Mouse (Mus musculus): ENCODE measurements around the gene Eif6. TPM values are rescaled to one million over a fixed set of nuclear protein-coding genes. Genes with fewer than 3 reads are reported as not detected.
"Not testable (repeated sequence)": the region's sequence is repeated elsewhere in the genome, so short reads cannot be mapped to it uniquely, and the experiment has no call there.

The Eif6 gene
- polyA plus RNA-seq, 1 experiment from 2014 or later = 132 TPM

GRCm38 (mm10) chr2:155832087-155832486 is 5.4 kb upstream of the Eif6 start:
- not testable (repeated sequence) for H3K9me3 ChIP-seq (ENCODE audit: control insufficient read depth, low read length)

GRCm38 (mm10) chr2:155831302-155831701 is 4.6 kb upstream of the Eif6 start:
- Histone ChIP-seq H3K36me3 (replicated peaks; ENCODE audit: control insufficient read depth, insufficient read depth) (no peaks in the 10 kb centered on the region), H3K4me1 (replicated peaks; ENCODE audit: control insufficient read depth, insufficient read depth, low read length) (peaks cover 10% of the 10 kb centered on the region), H3K27ac (no peak overlapping the region), H3K9ac (no peak overlapping the region), H3K4me3 (replicated peaks; ENCODE audit: low read length) (no peak overlapping the region), H3K4me2 (replicated peaks) (no peak overlapping the region), H3K9me3 (ENCODE audit: control insufficient read depth, low read length) (no peaks in the 10 kb centered on the region), H3K27me3 (ENCODE audit: control insufficient read depth, insufficient read depth, low read length) (no peaks in the 10 kb centered on the region)
- DNase-seq (ENCODE audit: low spot score) = no peak
- no peak for ATAC-seq (ENCODE audit: low FRiP score)
- 75% methylated on average over 9 of the region's 9 CpGs for WGBS

More at GRCm38 (mm10) chr2:155832087-155832486, 5.4 kb upstream of the Eif6 start:
- not testable (repeated sequence) for H3K36me3 ChIP-seq (replicated peaks; ENCODE audit: control insufficient read depth, insufficient read depth); ATAC-seq (ENCODE audit: low FRiP score); H3K9ac ChIP-seq; H3K4me2 ChIP-seq (replicated peaks); H3K27me3 ChIP-seq (ENCODE audit: control insufficient read depth, insufficient read depth, low read length); DNase-seq (ENCODE audit: low spot score); H3K4me3 ChIP-seq (replicated peaks; ENCODE audit: low read length); H3K27ac ChIP-seq; H3K4me1 ChIP-seq (replicated peaks; ENCODE audit: control insufficient read depth, insufficient read depth, low read length)
- WGBS = 74% methylated on average over 1 of the region's 1 CpGs

GRCm38 (mm10) chr2:155830841-155831240 is 4.1 kb upstream of the Eif6 start:
- H3K4me2 ChIP-seq (replicated peaks) = no peak overlapping the region
- H3K27ac ChIP-seq = no peak overlapping the region
- H3K27me3 ChIP-seq (ENCODE audit: control insufficient read depth, insufficient read depth, low read length) = no peaks in the 10 kb centered on the region
- H3K4me3 ChIP-seq (replicated peaks; ENCODE audit: low read length) = no peak overlapping the region
- H3K36me3 ChIP-seq (replicated peaks; ENCODE audit: control insufficient read depth, insufficient read depth) = no peaks in the 10 kb centered on the region
- H3K9me3 ChIP-seq (ENCODE audit: control insufficient read depth, low read length) = no peaks in the 10 kb centered on the region
- 93% methylated on average over 8 of the region's 8 CpGs for WGBS
- ATAC-seq (ENCODE audit: low FRiP score) (no peak), DNase-seq (ENCODE audit: low spot score) (no peak)
- no peak overlapping the region for H3K9ac ChIP-seq
- H3K4me1 ChIP-seq (replicated peaks; ENCODE audit: control insufficient read depth, insufficient read depth, low read length) = peaks cover 11% of the 10 kb centered on the region

GRCm38 (mm10) chr2:155825904-155826629 is 658 bp downstream of the Eif6 start:
- Histone ChIP-seq H3K4me2 (replicated peaks) (peak overlapping the region; percentile 86), H3K27me3 (ENCODE audit: control insufficient read depth, insufficient read depth, low read length) (no peaks in the 10 kb centered on the region), H3K9me3 (ENCODE audit: control insufficient read depth, low read length) (no peaks in the 10 kb centered on the region), H3K4me1 (replicated peaks; ENCODE audit: control insufficient read depth, insufficient read depth, low read length) (peaks cover 14% of the 10 kb centered on the region), H3K27ac (peak overlapping the region; percentile 65), H3K4me3 (replicated peaks; ENCODE audit: low read length) (peak overlapping the region; percentile 76), H3K9ac (peak overlapping the region; percentile 64), H3K36me3 (replicated peaks; ENCODE audit: control insufficient read depth, insufficient read depth) (peaks cover 32% of the 10 kb centered on the region)
- 3% methylated on average over 52 of the region's 52 CpGs for WGBS
- 0 out of 2 replicates have a peak, but pooled peaks have one; percentile 7 for ATAC-seq (ENCODE audit: low FRiP score)
- DNase-seq (ENCODE audit: low spot score) = no peak

GRCm38 (mm10) chr2:155823722-155824121 is 3.0 kb downstream of the Eif6 start:
- no peak overlapping the region for H3K9ac ChIP-seq

GRCm38 (mm10) chr2:155820779-155821178 is 5.9 kb downstream of the Eif6 start:
- H3K4me1 ChIP-seq (replicated peaks; ENCODE audit: control insufficient read depth, insufficient read depth, low read length) = peaks cover 18% of the 10 kb centered on the region
- no peaks in the 10 kb centered on the region for H3K27me3 ChIP-seq (ENCODE audit: control insufficient read depth, insufficient read depth, low read length)
- H3K9ac ChIP-seq = no peak overlapping the region
- no peaks in the 10 kb centered on the region for H3K9me3 ChIP-seq (ENCODE audit: control insufficient read depth, low read length)
- no peak for ATAC-seq (ENCODE audit: low FRiP score)
- DNase-seq (ENCODE audit: low spot score) = no peak
- WGBS = 91% methylated on average over 5 of the region's 5 CpGs
- no peak overlapping the region for H3K4me3 ChIP-seq (replicated peaks; ENCODE audit: low read length)
- no peak overlapping the region for H3K4me2 ChIP-seq (replicated peaks)
- no peak overlapping the region for H3K27ac ChIP-seq
- peaks cover 63% of the 10 kb centered on the region for H3K36me3 ChIP-seq (replicated peaks; ENCODE audit: control insufficient read depth, insufficient read depth)

More at GRCm38 (mm10) chr2:155823722-155824121, 3.0 kb downstream of the Eif6 start:
- Histone ChIP-seq H3K9me3 (ENCODE audit: control insufficient read depth, low read length) (no peaks in the 10 kb centered on the region), H3K4me2 (replicated peaks) (no peak overlapping the region), H3K27me3 (ENCODE audit: control insufficient read depth, insufficient read depth, low read length) (no peaks in the 10 kb centered on the region), H3K4me3 (replicated peaks; ENCODE audit: low read length) (no peak overlapping the region), H3K27ac (no peak overlapping the region), H3K4me1 (replicated peaks; ENCODE audit: control insufficient read depth, insufficient read depth, low read length) (peaks cover 19% of the 10 kb centered on the region), H3K36me3 (replicated peaks; ENCODE audit: control insufficient read depth, insufficient read depth) (peaks cover 48% of the 10 kb centered on the region)
- ATAC-seq (ENCODE audit: low FRiP score) (no peak), DNase-seq (ENCODE audit: low spot score) (no peak)
- WGBS = over 99% methylated on average over 8 of the region's 8 CpGs

- 57% methylated on average over 6 of the region's 6 CpGs for WGBS
- H3K36me3 ChIP-seq (replicated peaks; ENCODE audit: control insufficient read depth, insufficient read depth) = peaks cover 74% of the 10 kb centered on the region
- DNase-seq (ENCODE audit: low spot score) (no peak), ATAC-seq (ENCODE audit: low FRiP score) (peak; percentile 19; the same call in 1 of the 2 replicates)
- peak overlapping the region; percentile 92 for H3K4me2 ChIP-seq (replicated peaks)
- H3K4me3 ChIP-seq (replicated peaks; ENCODE audit: low read length) = peak overlapping the region; percentile 56
- H3K9ac ChIP-seq = peak overlapping the region; percentile 86
- H3K9me3 ChIP-seq (ENCODE audit: control insufficient read depth, low read length) = no peaks in the 10 kb centered on the region
- peak overlapping the region; percentile 87 for H3K27ac ChIP-seq
- H3K27me3 ChIP-seq (ENCODE audit: control insufficient read depth, insufficient read depth, low read length) = no peaks in the 10 kb centered on the region
- peaks cover 16% of the 10 kb centered on the region for H3K4me1 ChIP-seq (replicated peaks; ENCODE audit: control insufficient read depth, insufficient read depth, low read length)
Observed at GRCm38 (mm10) chr2:155819449-155820251, 7.1 kb downstream of the Eif6 start.

- H3K27ac ChIP-seq = peak within 1 kb of the TSS; percentile 87
- H3K9me3 ChIP-seq (ENCODE audit: control insufficient read depth, low read length) = no peaks in the 10 kb centered on the region
- peak within 1 kb of the TSS; percentile 92 for H3K4me2 ChIP-seq (replicated peaks)
- peaks cover 16% of the 10 kb centered on the region for H3K4me1 ChIP-seq (replicated peaks; ENCODE audit: control insufficient read depth, insufficient read depth, low read length)
- peak within 1 kb of the TSS; percentile 86 for H3K9ac ChIP-seq
- peaks cover 78% of the 10 kb centered on the region for H3K36me3 ChIP-seq (replicated peaks; ENCODE audit: control insufficient read depth, insufficient read depth)
- no peak for ATAC-seq (ENCODE audit: low FRiP score)
- H3K27me3 ChIP-seq (ENCODE audit: control insufficient read depth, insufficient read depth, low read length) = no peaks in the 10 kb centered on the region
- DNase-seq (ENCODE audit: low spot score) = no peak
- H3K4me3 ChIP-seq (replicated peaks; ENCODE audit: low read length) = peak within 1 kb of the TSS; percentile 56
Observed at GRCm38 (mm10) chr2:155819392-155819448, 7.5 kb downstream of the Eif6 start, which contains the start of gene BC029722. BC029722 (minus strand) TSS chr2:155819426.

GRCm38 (mm10) chr2:155818596-155819391 is 7.9 kb downstream of the Eif6 start:
- Histone ChIP-seq H3K4me1 (replicated peaks; ENCODE audit: control insufficient read depth, insufficient read depth, low read length) (peaks cover 16% of the 10 kb centered on the region), H3K9me3 (ENCODE audit: control insufficient read depth, low read length) (no peaks in the 10 kb centered on the region), H3K27ac (peak overlapping the region; percentile 87), H3K9ac (peak overlapping the region; percentile 86), H3K4me3 (replicated peaks; ENCODE audit: low read length) (peak overlapping the region; percentile 56), H3K27me3 (ENCODE audit: control insufficient read depth, insufficient read depth, low read length) (no peaks in the 10 kb centered on the region), H3K4me2 (replicated peaks) (peak overlapping the region; percentile 92), H3K36me3 (replicated peaks; ENCODE audit: control insufficient read depth, insufficient read depth) (peaks cover 78% of the 10 kb centered on the region)
- peak; percentile 92 for ATAC-seq (ENCODE audit: low FRiP score)
- WGBS = 2% methylated on average over 35 of the region's 37 CpGs
- peak; percentile 85 for DNase-seq (ENCODE audit: low spot score)
